Mouse (Mus musculus): ENCODE measurements around the gene Slco2a1. TPM values are rescaled to one million over a fixed set of nuclear protein-coding genes. Genes with fewer than 3 reads are reported as not detected.

Gene Slco2a1
- total and polyA plus RNA-seq, 3 experiments = 3.6 to 4.8 (median 4.7) TPM

GRCm38 (mm10) chr9:102990306-102991133 lies 2.0 kb downstream of the Slco2a1 start:
- H3K27me3 ChIP-seq (ENCODE audit: control insufficient read depth, insufficient read depth, low read length) = no peaks in the 10 kb centered on the region
- no peaks in the 10 kb centered on the region for H3K36me3 ChIP-seq (ENCODE audit: control insufficient read depth, insufficient read depth, low read length)
- no peak overlapping the region for H3K4me3 ChIP-seq
- no peak overlapping the region for H3K27ac ChIP-seq
- intact Hi-C loops (cut with DNase I) = no loop called here
- DNase-seq = no peak
- H3K79me2 ChIP-seq (replicated peaks; ENCODE audit: control insufficient read depth, insufficient read depth, low read length) = no peaks in the 10 kb centered on the region
- WGBS = 55% methylated on average over 6 of the region's 6 CpGs
- TF ChIP-seq CTCF (IDR thresholded peaks at IDR 0.05) = 0 out of 2 replicates have a peak, but pooled peaks have one; percentile 4
- TF ChIP-seq EP300 (IDR thresholded peaks at IDR 0.05; ENCODE audit: insufficient read depth, low read depth, low read length) = no peak
- peaks cover 6% of the 10 kb centered on the region for H3K4me1 ChIP-seq (ENCODE audit: control insufficient read depth, insufficient read depth, low read length)
- H3K9ac ChIP-seq (ENCODE audit: low read depth, low read length) = no peak overlapping the region

DNA sequence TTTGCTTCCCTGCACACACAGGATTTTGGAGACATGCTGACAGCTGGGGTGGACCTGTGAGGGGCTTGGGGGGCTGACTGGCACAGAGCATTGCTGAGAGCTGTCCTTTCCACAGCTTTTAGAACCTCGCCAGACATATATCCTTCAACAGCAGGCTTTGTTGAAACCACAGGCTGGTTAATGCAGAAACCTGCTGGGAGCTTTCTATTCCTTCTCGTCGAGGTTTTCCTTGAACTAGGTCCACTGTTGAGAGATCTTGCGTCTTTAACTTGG lies 2.6 kb downstream of the Slco2a1 start:
- 77% methylated on average over 4 of the region's 4 CpGs for WGBS
- H3K4me1 ChIP-seq (ENCODE audit: control insufficient read depth, insufficient read depth, low read length) = peaks cover 6% of the 10 kb centered on the region
- no peaks in the 10 kb centered on the region for H3K27me3 ChIP-seq (ENCODE audit: control insufficient read depth, insufficient read depth, low read length)
- no peak for DNase-seq
- no peak for TF ChIP-seq CTCF (IDR thresholded peaks at IDR 0.05)
- TF ChIP-seq POLR2A (IDR thresholded peaks at IDR 0.05; ENCODE audit: insufficient read depth, low read depth, low read length) = no peak
- no peak for TF ChIP-seq EP300 (IDR thresholded peaks at IDR 0.05; ENCODE audit: insufficient read depth, low read depth, low read length)
- no peaks in the 10 kb centered on the region for H3K36me3 ChIP-seq (ENCODE audit: control insufficient read depth, insufficient read depth, low read length)
- no peak overlapping the region for H3K9ac ChIP-seq (ENCODE audit: low read depth, low read length)
- intact Hi-C loops (cut with DNase I) = no loop called here
- H3K27ac ChIP-seq = no peak overlapping the region
- H3K4me3 ChIP-seq = no peak overlapping the region
- no peaks in the 10 kb centered on the region for H3K79me2 ChIP-seq (replicated peaks; ENCODE audit: control insufficient read depth, insufficient read depth, low read length)

GRCm38 (mm10) chr9:102992877-102993276 lies 4.4 kb downstream of the Slco2a1 start:
- H3K79me2 ChIP-seq (replicated peaks; ENCODE audit: control insufficient read depth, insufficient read depth, low read length) = no peaks in the 10 kb centered on the region
- H3K36me3 ChIP-seq (ENCODE audit: control insufficient read depth, insufficient read depth, low read length) = no peaks in the 10 kb centered on the region
- peak in 1 of 2 experiments; percentile 28 for DNase-seq
- H3K4me1 ChIP-seq (ENCODE audit: control insufficient read depth, insufficient read depth, low read length) = peaks cover 6% of the 10 kb centered on the region
- H3K4me3 ChIP-seq = no peak overlapping the region
- H3K9ac ChIP-seq (ENCODE audit: low read depth, low read length) = no peak overlapping the region
- intact Hi-C loops (cut with DNase I) = no loop called here
- H3K27me3 ChIP-seq (ENCODE audit: control insufficient read depth, insufficient read depth, low read length) = no peaks in the 10 kb centered on the region
- TF ChIP-seq EP300 (IDR thresholded peaks at IDR 0.05; ENCODE audit: insufficient read depth, low read depth, low read length) (0 out of 2 replicates have a peak, but pooled peaks have one; percentile 16), POLR2A (IDR thresholded peaks at IDR 0.05; ENCODE audit: insufficient read depth, low read depth, low read length) (no peak)
- no peak overlapping the region for H3K27ac ChIP-seq
- WGBS = 24% methylated on average over 6 of the region's 6 CpGs

- TF ChIP-seq CTCF (IDR thresholded peaks at IDR 0.05) (no peak), EP300 (IDR thresholded peaks at IDR 0.05; ENCODE audit: insufficient read depth, low read depth, low read length) (no peak), POLR2A (IDR thresholded peaks at IDR 0.05; ENCODE audit: insufficient read depth, low read depth, low read length) (no peak)
- DNase-seq = no peak
- Histone ChIP-seq H3K27me3 (ENCODE audit: control insufficient read depth, insufficient read depth, low read length) (no peaks in the 10 kb centered on the region), H3K9ac (ENCODE audit: low read depth, low read length) (no peak overlapping the region), H3K27ac (no peak overlapping the region), H3K36me3 (ENCODE audit: control insufficient read depth, insufficient read depth, low read length) (no peaks in the 10 kb centered on the region), H3K4me1 (ENCODE audit: control insufficient read depth, insufficient read depth, low read length) (peaks cover 6% of the 10 kb centered on the region), H3K4me3 (no peak overlapping the region), H3K79me2 (replicated peaks; ENCODE audit: control insufficient read depth, insufficient read depth, low read length) (no peaks in the 10 kb centered on the region)
- intact Hi-C loops (cut with DNase I) = no loop called here
- 70% methylated on average over 5 of the region's 5 CpGs for WGBS
Observed at GRCm38 (mm10) chr9:102993764-102994163, 5.3 kb downstream of the Slco2a1 start.

DNA sequence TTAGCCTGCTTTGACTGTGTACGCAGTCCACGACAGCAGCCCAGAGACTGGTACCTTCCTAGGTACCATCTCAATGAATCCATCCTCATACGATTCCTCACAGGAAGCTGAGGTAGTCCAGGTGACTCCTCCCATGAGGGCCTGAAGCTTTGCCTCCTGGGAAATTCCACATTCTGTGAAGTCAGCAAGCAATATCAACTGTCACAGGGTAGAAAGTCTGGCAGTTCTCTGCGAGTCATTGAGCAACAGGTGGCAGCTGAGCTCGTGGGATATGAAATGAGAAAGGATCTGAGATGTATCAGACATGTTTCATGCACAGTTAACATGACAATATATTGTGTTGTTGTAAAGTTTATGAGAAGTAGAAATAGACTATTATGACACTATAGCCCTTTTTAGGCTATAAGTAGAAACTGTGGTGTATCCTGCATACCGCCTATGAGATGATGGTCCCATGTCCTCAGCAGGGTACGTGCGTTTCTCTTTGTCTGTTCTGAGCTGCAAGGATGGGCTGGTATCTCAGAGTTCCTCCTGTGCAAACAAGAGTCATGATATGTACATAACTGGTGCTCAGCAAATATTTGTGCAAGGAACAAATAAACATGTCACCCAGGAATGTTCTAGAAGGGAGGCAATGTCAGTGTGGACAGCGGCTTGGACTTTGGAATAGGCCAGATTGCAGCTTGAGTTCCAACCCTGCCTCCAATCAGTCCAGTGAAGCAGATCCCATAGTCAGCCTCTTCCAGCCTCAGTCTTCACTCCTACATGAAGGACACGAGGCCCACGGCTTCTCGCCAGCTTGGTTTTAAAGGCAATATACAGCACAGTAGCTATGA lies 7.5 kb downstream of the Slco2a1 start:
- no peak for DNase-seq
- H3K27ac ChIP-seq = no peak overlapping the region
- intact Hi-C loops (cut with DNase I) = no loop called here
- H3K27me3 ChIP-seq (ENCODE audit: control insufficient read depth, insufficient read depth, low read length) = no peaks in the 10 kb centered on the region
- peaks cover 4% of the 10 kb centered on the region; the same call in 1 of the 2 replicates for H3K4me1 ChIP-seq (ENCODE audit: control insufficient read depth, insufficient read depth, low read length)
- H3K9ac ChIP-seq (ENCODE audit: low read depth, low read length) = no peak overlapping the region
- WGBS = 85% methylated on average over 12 of the region's 12 CpGs
- H3K79me2 ChIP-seq (replicated peaks; ENCODE audit: control insufficient read depth, insufficient read depth, low read length) = no peaks in the 10 kb centered on the region
- H3K4me3 ChIP-seq = no peak overlapping the region
- H3K36me3 ChIP-seq (ENCODE audit: control insufficient read depth, insufficient read depth, low read length) = no peaks in the 10 kb centered on the region
- TF ChIP-seq POLR2A (IDR thresholded peaks at IDR 0.05; ENCODE audit: insufficient read depth, low read depth, low read length) = no peak
- TF ChIP-seq EP300 (IDR thresholded peaks at IDR 0.05; ENCODE audit: insufficient read depth, low read depth, low read length) = no peak
- no peak for TF ChIP-seq CTCF (IDR thresholded peaks at IDR 0.05)

GRCm38 (mm10) chr9:103000384-103000783 lies 11.9 kb downstream of the Slco2a1 start:
- TF ChIP-seq EP300 (IDR thresholded peaks at IDR 0.05; ENCODE audit: insufficient read depth, low read depth, low read length) (no peak), CTCF (IDR thresholded peaks at IDR 0.05) (no peak)
- Histone ChIP-seq H3K9ac (ENCODE audit: low read depth, low read length) (no peak overlapping the region), H3K27ac (no peak overlapping the region), H3K4me1 (ENCODE audit: control insufficient read depth, insufficient read depth, low read length) (no peaks in the 10 kb centered on the region), H3K27me3 (ENCODE audit: control insufficient read depth, insufficient read depth, low read length) (no peaks in the 10 kb centered on the region; the same call in 1 of the 2 replicates), H3K36me3 (ENCODE audit: control insufficient read depth, insufficient read depth, low read length) (no peaks in the 10 kb centered on the region), H3K4me3 (no peak overlapping the region), H3K79me2 (replicated peaks; ENCODE audit: control insufficient read depth, insufficient read depth, low read length) (no peaks in the 10 kb centered on the region)
- intact Hi-C loops (cut with DNase I) = loop anchor here (10.0 kb wide), 1 partner anchor 304 kb away; the partner anchor contains the start of genes 1300017J02Rik and Topbp1
- WGBS = 90% methylated on average over 7 of the region's 7 CpGs
- DNase-seq = no peak

All from heart, adult 2 months (tissue).